Mouse (Mus musculus) kidney, adult 2 months (tissue): Measurements from ENCODE around the gene Alg9.

Experiments
- CTCF ChIP-seq: fragments of 200-500 bp; conservative IDR thresholded peaks from 2 replicates; pipeline ENCODE4 v1.5.1; 2011; ENCODE audit warnings: low read depth, mild to moderate bottlenecking, control low read depth, low read length, moderate library complexity, mixed read lengths; ENCODE audit not compliant: insufficient read depth, insufficient read length
- POLR2A ChIP-seq: fragments of 200-500 bp; IDR thresholded peaks from one replicate; pipeline ENCODE4 v1.6.1; 2011; ENCODE audit warnings: low read depth, low read length, control low read depth

GRCm38 (mm10) chr9:50867015-50867414, 92.2 kb downstream of the Alg9 start:
- TF ChIP-seq CTCF, result no peak
- no peak for TF ChIP-seq POLR2A
